Mouse (Mus musculus): ENCODE data around the gene Cdkn3.

DNA sequence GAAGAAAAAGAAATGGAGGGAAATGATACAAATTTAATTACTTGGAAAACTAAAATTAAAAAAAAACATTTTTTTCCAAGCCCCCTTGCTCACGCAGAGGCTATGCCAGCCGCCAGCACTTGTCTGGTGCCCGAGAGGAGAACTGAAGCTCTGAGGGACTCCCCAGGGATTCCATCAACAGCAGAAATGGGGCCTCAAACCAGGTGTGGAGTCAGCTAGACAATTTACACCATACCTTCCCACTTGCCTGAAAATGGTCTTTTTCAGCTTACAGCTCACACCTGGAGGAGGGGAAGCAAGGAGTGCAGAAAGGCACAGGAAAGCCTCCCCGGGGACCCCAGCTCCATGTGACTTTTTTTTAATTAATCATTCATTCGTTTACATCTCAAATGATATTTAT, 24.9 kb downstream of the Cdkn3 start:
- TF ChIP-seq CTCF (IDR thresholded peaks at IDR 0.05; ENCODE audit: extremely low read depth, insufficient read depth, insufficient read length, insufficient replicate concordance), result no peak
- TF ChIP-seq POLR2A (IDR thresholded peaks at IDR 0.05; ENCODE audit: low read depth, low read length), result no peak
